Mouse (Mus musculus): ENCODE data around the gene Zfp316. TPM values are rescaled to one million over a fixed set of nuclear protein-coding genes. Genes with fewer than 3 reads are reported as not detected.
A peak's percentile ranks its signal among the peaks of the same experiment; 100 is the strongest.

Gene Zfp316
- polyA plus RNA-seq, 1 experiment from 2014 or later, result 5.2 TPM

DNA sequence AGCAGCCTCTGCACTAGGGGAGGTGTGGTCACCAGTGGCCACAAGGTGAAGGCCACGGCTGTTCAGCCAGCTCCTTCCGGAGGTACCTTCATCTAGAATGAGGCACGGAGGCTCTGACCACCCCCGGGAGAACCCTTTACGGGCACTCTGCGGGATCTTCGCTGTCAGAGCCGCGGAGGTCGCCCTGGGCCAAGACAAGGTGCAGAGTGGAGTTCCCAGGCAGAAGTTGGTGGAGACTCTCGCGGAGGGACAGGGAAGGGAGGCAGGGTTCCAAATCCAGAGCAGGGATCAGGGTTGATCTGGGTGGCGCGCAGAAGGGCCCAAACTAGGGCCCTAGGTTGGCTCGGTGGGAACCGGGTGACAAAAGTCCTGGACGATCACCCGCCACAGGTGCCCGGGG is 23.1 kb upstream of the Zfp316 start:
- H3K9me3 ChIP-seq (ENCODE audit: control insufficient read depth, low read length), result no peaks in the 10 kb centered on the region
- peaks cover 48% of the 10 kb centered on the region for H3K27me3 ChIP-seq (ENCODE audit: control insufficient read depth, insufficient read depth, low read length)
- peaks cover 9% of the 10 kb centered on the region for H3K4me1 ChIP-seq (ENCODE audit: control insufficient read depth, insufficient read depth, low read length)
- H3K9ac ChIP-seq (replicated peaks; ENCODE audit: low read depth, low read length), result peak overlapping the region; percentile 59
- no peak overlapping the region for H3K27ac ChIP-seq (ENCODE audit: low read depth, low read length)
- ATAC-seq (ENCODE audit: low read depth), result no peak
- peak overlapping the region; percentile 59 for H3K4me2 ChIP-seq (ENCODE audit: low read depth, low read length)
- peak overlapping the region; percentile 39 for H3K4me3 ChIP-seq (ENCODE audit: low read depth, low read length)
- no peaks in the 10 kb centered on the region for H3K36me3 ChIP-seq (ENCODE audit: control insufficient read depth, insufficient read depth, low read length)
- WGBS, result 3% methylated on average over 15 of the region's 19 CpGs

DNA sequence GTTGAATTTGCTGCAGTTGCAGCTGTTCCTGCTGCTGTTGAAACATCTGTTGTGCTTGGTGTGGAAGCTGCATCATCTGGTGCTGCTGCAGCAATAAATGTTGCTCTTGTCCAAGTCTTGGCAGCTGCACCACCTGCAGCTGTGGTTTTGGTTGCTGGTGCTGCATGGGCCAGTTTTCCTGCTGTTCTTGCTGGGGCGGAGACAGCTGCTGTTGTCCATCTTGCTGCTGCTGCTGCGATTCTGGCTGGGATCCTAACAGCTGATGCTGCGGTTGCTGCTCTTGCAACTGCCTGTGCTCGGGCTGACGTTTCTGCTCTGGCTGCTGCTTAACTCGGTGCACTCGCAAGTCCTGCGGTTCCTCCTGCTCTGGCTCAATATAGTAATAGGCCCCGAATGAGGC is 19.5 kb upstream of the Zfp316 start:
- H3K9me3 ChIP-seq (ENCODE audit: control insufficient read depth, low read length), result no peaks in the 10 kb centered on the region
- H3K9ac ChIP-seq (replicated peaks; ENCODE audit: low read depth, low read length), result no peak overlapping the region
- H3K36me3 ChIP-seq (ENCODE audit: control insufficient read depth, insufficient read depth, low read length), result no peaks in the 10 kb centered on the region
- H3K4me2 ChIP-seq (ENCODE audit: low read depth, low read length), result no peak overlapping the region
- peaks cover 54% of the 10 kb centered on the region for H3K27me3 ChIP-seq (ENCODE audit: control insufficient read depth, insufficient read depth, low read length)
- no peak overlapping the region for H3K27ac ChIP-seq (ENCODE audit: low read depth, low read length)
- peaks cover 11% of the 10 kb centered on the region for H3K4me1 ChIP-seq (ENCODE audit: control insufficient read depth, insufficient read depth, low read length)
- H3K4me3 ChIP-seq (ENCODE audit: low read depth, low read length), result no peak overlapping the region
- 65% methylated on average over 9 of the region's 9 CpGs for WGBS
- ATAC-seq (ENCODE audit: low read depth), result no peak

DNA sequence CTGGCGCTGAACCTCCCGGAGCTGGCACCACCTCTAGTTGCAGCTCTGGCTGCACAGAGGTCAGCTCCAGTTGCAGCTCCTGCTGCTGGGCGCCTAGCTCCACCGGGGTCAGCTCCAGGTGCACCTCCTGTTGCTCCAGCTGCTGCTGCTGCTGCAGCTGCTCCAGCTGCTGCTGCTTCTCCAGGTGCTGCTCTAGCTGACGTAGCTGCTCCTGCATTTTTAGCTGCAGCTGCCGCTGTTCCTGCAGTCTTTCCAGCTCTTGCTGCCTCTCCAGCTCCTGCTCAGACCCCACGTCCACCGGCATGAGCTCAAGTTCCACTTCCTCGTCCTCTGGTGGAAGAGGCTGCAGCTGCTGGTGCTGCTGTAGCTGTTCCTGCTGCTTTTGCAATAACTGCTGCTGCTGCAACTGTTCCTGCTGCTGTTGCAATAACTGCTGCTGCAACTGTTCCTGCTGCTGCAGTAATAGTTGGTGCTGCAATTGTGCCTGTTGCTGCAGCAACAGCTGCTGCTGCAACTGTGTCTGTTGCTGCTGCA is 18.6 kb upstream of the Zfp316 start:
- no peaks in the 10 kb centered on the region for H3K9me3 ChIP-seq (ENCODE audit: control insufficient read depth, low read length)
- ATAC-seq (ENCODE audit: low read depth), result no peak
- H3K4me3 ChIP-seq (ENCODE audit: low read depth, low read length), result no peak overlapping the region
- no peak overlapping the region; the same call in 1 of the 2 replicates for H3K27ac ChIP-seq (ENCODE audit: low read depth, low read length)
- 12% methylated on average over 9 of the region's 9 CpGs for WGBS
- H3K4me1 ChIP-seq (ENCODE audit: control insufficient read depth, insufficient read depth, low read length), result peaks cover 9% of the 10 kb centered on the region
- H3K27me3 ChIP-seq (ENCODE audit: control insufficient read depth, insufficient read depth, low read length), result peaks cover 46% of the 10 kb centered on the region
- no peaks in the 10 kb centered on the region for H3K36me3 ChIP-seq (ENCODE audit: control insufficient read depth, insufficient read depth, low read length)
- no peak overlapping the region for H3K4me2 ChIP-seq (ENCODE audit: low read depth, low read length)
- no peak overlapping the region for H3K9ac ChIP-seq (replicated peaks; ENCODE audit: low read depth, low read length)

DNA sequence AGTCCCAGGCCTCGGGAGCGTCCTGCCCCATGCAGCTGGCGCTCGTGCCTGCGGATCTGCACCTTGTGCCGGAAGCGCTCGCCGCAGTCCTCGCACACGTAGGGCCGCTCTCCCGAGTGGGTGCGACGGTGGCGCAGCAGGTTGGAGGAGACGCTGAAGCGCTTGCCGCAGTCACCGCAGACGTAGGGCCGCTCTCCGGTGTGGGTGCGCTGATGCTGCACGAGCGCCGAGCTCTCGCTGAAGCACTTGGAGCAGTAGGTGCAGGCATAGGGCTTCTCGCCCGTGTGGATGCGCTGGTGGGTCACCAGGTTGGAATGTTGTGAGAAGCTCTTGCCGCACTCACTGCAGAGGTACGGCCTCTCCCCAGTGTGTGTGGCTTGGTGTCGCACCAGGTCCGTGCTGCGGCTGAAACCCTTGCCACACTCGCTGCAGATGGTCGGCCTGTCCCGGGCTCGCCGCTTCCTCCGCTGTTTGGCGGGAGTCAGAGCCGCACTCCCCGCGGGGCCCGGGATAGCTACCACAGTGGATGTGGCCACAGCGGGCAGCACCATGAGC is 18.0 kb upstream of the Zfp316 start:
- Histone ChIP-seq H3K4me3 (ENCODE audit: low read depth, low read length) (peak overlapping the region; percentile 7; the same call in 1 of the 2 replicates), H3K27me3 (ENCODE audit: control insufficient read depth, insufficient read depth, low read length) (peaks cover 40% of the 10 kb centered on the region), H3K9me3 (ENCODE audit: control insufficient read depth, low read length) (no peaks in the 10 kb centered on the region), H3K4me2 (ENCODE audit: low read depth, low read length) (peak overlapping the region; percentile 30; the same call in 1 of the 2 replicates), H3K27ac (ENCODE audit: low read depth, low read length) (no peak overlapping the region), H3K9ac (replicated peaks; ENCODE audit: low read depth, low read length) (no peak overlapping the region), H3K4me1 (ENCODE audit: control insufficient read depth, insufficient read depth, low read length) (peaks cover 4% of the 10 kb centered on the region; the same call in 1 of the 2 replicates), H3K36me3 (ENCODE audit: control insufficient read depth, insufficient read depth, low read length) (no peaks in the 10 kb centered on the region)
- WGBS, result 3% methylated on average over 48 of the region's 48 CpGs
- no peak for ATAC-seq (ENCODE audit: low read depth)

DNA sequence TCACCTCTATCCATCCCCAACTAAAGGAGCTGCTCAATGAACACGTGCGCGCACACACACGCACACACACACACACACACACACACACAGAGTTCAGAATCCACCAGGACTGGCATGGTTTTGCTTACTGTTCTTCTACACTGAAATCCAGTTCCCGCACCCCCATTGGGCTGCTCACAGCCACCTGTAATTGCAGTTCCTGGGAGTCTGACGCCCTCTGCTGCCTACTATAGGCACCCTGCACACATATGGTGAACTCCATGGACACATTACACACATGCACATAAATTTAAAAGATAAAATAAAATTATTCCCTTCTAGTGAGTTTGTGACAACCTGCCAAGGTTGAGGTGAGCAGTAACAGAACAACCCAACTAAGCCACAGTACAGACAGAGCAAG is 14.9 kb upstream of the Zfp316 start:
- Histone ChIP-seq H3K27ac (ENCODE audit: low read depth, low read length) (no peak overlapping the region), H3K4me2 (ENCODE audit: low read depth, low read length) (no peak overlapping the region), H3K9me3 (ENCODE audit: control insufficient read depth, low read length) (no peaks in the 10 kb centered on the region), H3K4me3 (ENCODE audit: low read depth, low read length) (no peak overlapping the region), H3K4me1 (ENCODE audit: control insufficient read depth, insufficient read depth, low read length) (0 out of 2 replicates have a peak, but pooled peaks cover 4% of the 10 kb centered on the region), H3K36me3 (ENCODE audit: control insufficient read depth, insufficient read depth, low read length) (no peaks in the 10 kb centered on the region), H3K9ac (replicated peaks; ENCODE audit: low read depth, low read length) (no peak overlapping the region), H3K27me3 (ENCODE audit: control insufficient read depth, insufficient read depth, low read length) (peaks cover 25% of the 10 kb centered on the region)
- ATAC-seq (ENCODE audit: low read depth), result no peak
- WGBS, result 43% methylated on average over 6 of the region's 6 CpGs

DNA sequence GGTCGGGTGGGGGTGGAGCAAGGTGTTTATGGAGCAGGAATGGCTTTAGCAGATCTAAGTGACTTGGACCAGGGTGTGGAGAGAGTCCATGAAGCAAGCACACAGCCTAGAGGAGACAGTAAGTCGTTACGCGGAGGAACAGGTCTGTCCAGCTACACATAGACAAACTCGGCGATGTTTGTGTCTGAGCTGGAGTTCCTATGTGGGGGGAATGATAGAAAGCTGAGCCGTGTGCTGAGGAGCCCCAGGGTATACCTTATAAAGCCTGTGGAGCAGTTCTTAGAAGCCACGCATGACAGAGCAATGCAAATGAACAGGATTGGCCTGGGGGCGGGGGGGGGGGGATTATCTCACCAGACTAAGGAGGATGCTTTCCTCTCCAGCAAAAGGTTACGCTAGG is 9.4 kb upstream of the Zfp316 start:
- Histone ChIP-seq H3K4me3 (ENCODE audit: low read depth, low read length) (no peak overlapping the region), H3K9ac (replicated peaks; ENCODE audit: low read depth, low read length) (no peak overlapping the region), H3K9me3 (ENCODE audit: control insufficient read depth, low read length) (no peaks in the 10 kb centered on the region), H3K27ac (ENCODE audit: low read depth, low read length) (no peak overlapping the region), H3K27me3 (ENCODE audit: control insufficient read depth, insufficient read depth, low read length) (no peaks in the 10 kb centered on the region), H3K36me3 (ENCODE audit: control insufficient read depth, insufficient read depth, low read length) (no peaks in the 10 kb centered on the region), H3K4me1 (ENCODE audit: control insufficient read depth, insufficient read depth, low read length) (no peaks in the 10 kb centered on the region), H3K4me2 (ENCODE audit: low read depth, low read length) (no peak overlapping the region)
- no peak for ATAC-seq (ENCODE audit: low read depth)
- 45% methylated on average over 10 of the region's 10 CpGs for WGBS

DNA sequence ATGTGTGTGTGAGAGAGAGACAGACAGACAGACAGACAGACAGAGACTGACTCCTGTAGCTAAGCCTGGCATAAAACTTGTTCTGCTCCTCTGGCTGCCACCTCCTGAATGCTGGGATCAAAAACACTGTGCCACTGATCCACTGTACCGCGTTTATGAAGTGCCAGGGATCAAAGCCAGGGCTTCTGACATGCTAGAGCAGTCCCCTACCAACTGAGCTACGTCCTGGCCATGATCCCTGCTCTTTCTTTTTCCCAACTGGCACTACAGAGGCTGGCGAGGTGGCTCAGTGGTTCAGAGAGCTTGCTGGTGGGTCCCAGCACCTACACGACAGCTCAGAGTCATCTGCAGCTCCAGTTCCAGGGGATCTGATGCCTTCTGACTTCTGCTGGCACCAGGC is 5.9 kb upstream of the Zfp316 start:
- Histone ChIP-seq H3K9ac (replicated peaks; ENCODE audit: low read depth, low read length) (0 out of 2 replicates have a peak overlapping the region, but pooled peaks have one; percentile 3), H3K4me1 (ENCODE audit: control insufficient read depth, insufficient read depth, low read length) (peaks cover 6% of the 10 kb centered on the region), H3K4me2 (ENCODE audit: low read depth, low read length) (no peak overlapping the region), H3K9me3 (ENCODE audit: control insufficient read depth, low read length) (no peaks in the 10 kb centered on the region), H3K27ac (ENCODE audit: low read depth, low read length) (no peak overlapping the region), H3K27me3 (ENCODE audit: control insufficient read depth, insufficient read depth, low read length) (no peaks in the 10 kb centered on the region), H3K4me3 (ENCODE audit: low read depth, low read length) (no peak overlapping the region), H3K36me3 (ENCODE audit: control insufficient read depth, insufficient read depth, low read length) (no peaks in the 10 kb centered on the region)
- 53% methylated on average over 5 of the region's 5 CpGs for WGBS
- no peak for ATAC-seq (ENCODE audit: low read depth)

DNA sequence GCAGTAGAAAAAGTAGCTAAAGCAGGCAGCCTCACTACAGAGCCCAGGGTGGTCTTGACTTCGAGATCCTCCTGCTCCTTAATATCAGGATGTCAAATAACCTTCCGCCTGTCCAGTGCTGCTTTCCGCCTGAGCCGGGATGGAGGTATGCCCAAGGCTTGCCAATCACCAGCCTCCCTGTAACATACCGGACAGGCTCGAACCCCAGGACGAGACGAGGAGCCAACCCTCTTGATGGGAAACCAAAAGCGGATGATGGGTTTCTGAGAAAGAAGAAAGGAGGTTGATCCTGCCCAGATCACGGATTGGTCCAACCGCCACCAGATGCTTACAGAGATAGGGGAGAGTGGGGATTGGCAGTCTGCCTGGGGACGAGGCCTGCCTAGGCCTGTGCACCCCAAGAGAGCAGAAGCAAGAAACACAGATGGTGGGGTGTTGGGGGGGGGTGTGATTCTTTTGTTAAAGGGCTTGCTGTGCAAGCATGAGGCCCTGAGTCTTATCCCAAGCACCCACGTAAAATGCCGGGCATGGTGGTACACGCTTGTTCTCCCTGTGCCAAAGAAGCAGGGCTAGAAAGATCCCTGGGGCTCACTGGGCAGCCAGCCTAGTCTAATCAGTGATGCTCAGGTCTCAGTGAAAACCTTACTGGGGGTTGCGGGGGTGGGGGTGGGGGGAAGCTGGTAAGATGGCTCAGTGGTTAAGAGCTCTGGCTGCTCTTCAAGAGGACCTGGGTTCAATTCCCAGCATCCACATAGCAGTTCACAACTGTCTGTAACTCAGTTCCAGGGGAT is 2.9 kb upstream of the Zfp316 start:
- ATAC-seq (ENCODE audit: low read depth), result no peak

DNA sequence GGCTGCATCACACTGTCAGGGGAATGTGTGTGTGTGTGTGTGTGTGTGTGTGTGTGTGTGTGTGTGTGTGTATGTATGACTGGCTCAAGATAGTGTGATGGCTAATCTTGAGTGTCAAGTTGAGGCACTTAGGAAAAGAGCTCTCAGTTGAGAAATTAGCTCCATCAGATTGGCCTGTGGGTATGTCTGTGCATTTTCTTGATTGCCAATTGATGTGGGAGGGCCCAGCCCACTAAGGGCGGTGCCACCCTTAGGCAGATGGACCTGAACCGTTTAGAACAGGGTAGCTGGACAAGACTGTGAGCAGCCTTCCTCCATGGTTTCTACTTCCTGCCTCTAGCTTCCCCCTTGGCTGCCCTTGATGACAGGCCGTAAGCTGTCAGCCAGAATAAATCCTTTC is 2.3 kb upstream of the Zfp316 start:
- H3K27me3 ChIP-seq (ENCODE audit: control insufficient read depth, insufficient read depth, low read length), result no peaks in the 10 kb centered on the region
- no peak overlapping the region for H3K27ac ChIP-seq (ENCODE audit: low read depth, low read length)
- peaks cover 20% of the 10 kb centered on the region for H3K4me1 ChIP-seq (ENCODE audit: control insufficient read depth, insufficient read depth, low read length)
- no peak overlapping the region for H3K4me3 ChIP-seq (ENCODE audit: low read depth, low read length)
- H3K4me2 ChIP-seq (ENCODE audit: low read depth, low read length), result no peak overlapping the region
- no peaks in the 10 kb centered on the region for H3K36me3 ChIP-seq (ENCODE audit: control insufficient read depth, insufficient read depth, low read length)
- WGBS, result 81% methylated on average over 3 of the region's 3 CpGs
- no peaks in the 10 kb centered on the region for H3K9me3 ChIP-seq (ENCODE audit: control insufficient read depth, low read length)
- no peak overlapping the region for H3K9ac ChIP-seq (replicated peaks; ENCODE audit: low read depth, low read length)
- ATAC-seq (ENCODE audit: low read depth), result no peak

More for the DNA sequence above, 2.9 kb upstream of the Zfp316 start:
- 89% methylated on average over 16 of the region's 16 CpGs for WGBS
- Histone ChIP-seq H3K4me3 (ENCODE audit: low read depth, low read length) (no peak overlapping the region), H3K9me3 (ENCODE audit: control insufficient read depth, low read length) (no peaks in the 10 kb centered on the region), H3K36me3 (ENCODE audit: control insufficient read depth, insufficient read depth, low read length) (no peaks in the 10 kb centered on the region), H3K9ac (replicated peaks; ENCODE audit: low read depth, low read length) (no peak overlapping the region), H3K27me3 (ENCODE audit: control insufficient read depth, insufficient read depth, low read length) (no peaks in the 10 kb centered on the region), H3K4me1 (ENCODE audit: control insufficient read depth, insufficient read depth, low read length) (peaks cover 20% of the 10 kb centered on the region), H3K4me2 (ENCODE audit: low read depth, low read length) (no peak overlapping the region), H3K27ac (ENCODE audit: low read depth, low read length) (no peak overlapping the region)
